Mouse (Mus musculus): ENCODE measurements around the gene Ptpn5.

DNA sequence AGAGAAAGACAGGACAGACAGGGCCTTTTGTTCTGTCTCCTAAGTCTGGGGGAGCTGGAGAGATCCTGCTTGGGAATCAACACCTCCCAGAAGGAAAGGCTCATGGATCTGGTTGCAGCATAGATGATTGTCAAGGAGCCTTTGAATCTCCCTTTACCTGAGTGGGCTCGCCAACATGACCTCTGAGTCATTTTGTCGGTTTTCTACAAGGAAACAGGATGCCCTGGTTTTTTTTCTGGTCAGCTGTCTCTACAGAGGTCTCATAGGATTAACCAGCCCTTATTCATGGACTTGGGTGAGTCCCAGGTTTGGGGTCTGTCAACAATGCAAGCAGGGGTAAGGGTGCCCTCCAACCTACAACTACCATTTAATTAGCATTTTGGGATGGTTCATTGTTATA is 30.5 kb downstream of the Ptpn5 start:
- TF ChIP-seq CTCF (IDR thresholded peaks at IDR 0.05; ENCODE audit: low read depth, low read length) (no peak), GATA1 (IDR thresholded peaks at IDR 0.05; ENCODE audit: borderline replicate concordance, low read length) (no peak), TAL1 (conservative IDR thresholded peaks at IDR 0.05; ENCODE audit: low read depth, low read length) (no peak), GATA2 (IDR thresholded peaks at IDR 0.05; ENCODE audit: borderline replicate concordance, low read depth, low read length) (no peak)
